In the genomic region with DNA sequence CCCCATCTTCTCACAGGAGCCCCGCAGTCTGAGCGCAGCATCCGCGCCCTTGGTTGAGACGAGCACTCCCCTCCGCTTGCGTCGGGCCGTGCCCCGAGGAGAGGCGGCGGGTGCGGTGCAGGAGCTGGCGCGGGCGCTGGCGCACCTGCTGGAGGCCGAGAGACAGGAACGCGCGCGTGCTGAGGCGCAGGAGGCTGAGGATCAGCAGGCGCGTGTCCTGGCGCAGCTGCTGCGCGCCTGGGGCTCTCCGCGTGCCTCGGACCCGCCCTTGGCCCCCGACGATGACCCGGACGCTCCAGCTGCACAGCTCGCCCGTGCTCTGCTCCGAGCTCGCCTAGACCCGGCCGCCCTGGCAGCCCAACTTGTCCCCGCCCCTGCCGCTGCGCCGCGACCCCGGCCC, we compare ENCODE assay signal across 9 mouse cellular contexts. TPM values are rescaled to one million over a fixed set of nuclear protein-coding genes. Genes with fewer than 3 reads are reported as not detected.
DNase-seq lines count a peak whose midpoint lies in the region; ATAC-seq lines count a peak whose summit lies in the region.
"Had no signal": no experiment of that assay in that cellular context is flagged by ENCODE, and none has a peak within 500 bp of the region (broad histone marks: within the 10 kb centered on the region; RNA-seq: fewer than 3 reads in every experiment).

No protein-coding gene starts in this region.

- H3K36me3 ChIP-seq in limb, embryonic 11.5 days (ENCODE audit: control insufficient read depth, insufficient read depth, low read length) = no peaks in the 10 kb centered on the region

- peaks cover 58% of the 10 kb centered on the region for H3K27me3 ChIP-seq in limb, embryonic 11.5 days (ENCODE audit: control insufficient read depth, insufficient read depth, low read length)
- H3K27me3 ChIP-seq: CH12.LX had no signal

- H3K27ac ChIP-seq in limb, embryonic 11.5 days (replicated peaks; ENCODE audit: low read depth, low read length) = no peak overlapping the region

- H3K9ac ChIP-seq in limb, embryonic 11.5 days (ENCODE audit: low read length) = no peak overlapping the region

- no peaks in the 10 kb centered on the region for H3K4me1 ChIP-seq in limb, embryonic 11.5 days (ENCODE audit: control insufficient read depth, insufficient read depth, low read length)

- peak overlapping the region; percentile 19; the same call in 1 of the 2 replicates for H3K4me3 ChIP-seq in limb, embryonic 11.5 days (ENCODE audit: low read depth, low read length)

- 0 out of 2 replicates have a peak, but pooled peaks have one; percentile 11 for ATAC-seq in frontal cortex, adult (ENCODE audit: low TSS enrichment)
- ATAC-seq in limb, embryonic 11.5 days (ENCODE audit: insufficient number of reproducible peaks, low FRiP score, low TSS enrichment, low read depth) = no peak

- peak overlapping the region; percentile 33 for H3K4me2 ChIP-seq in limb, embryonic 11.5 days (ENCODE audit: low read depth, severe bottlenecking)

- 14% methylated on average over 20 of the region's 48 CpGs for WGBS in limb, embryonic 11.5 days

- no peak for DNase-seq in frontal cortex, postnatal 25 days (ENCODE audit: low spot score in 2 of 2)
- DNase-seq in right cerebral cortex, postnatal 4 days = peak; percentile 10
- DNase-seq in right cerebral cortex, postnatal 36 days (ENCODE audit: low spot score in 2 of 2) = no peak
- DNase-seq in limb, embryonic 11.5 days (ENCODE audit: low spot score) = no peak
- DNase-seq in retina, embryonic 14.5 days (ENCODE audit: low spot score) = peak; percentile 23
- DNase-seq in layer of hippocampus, adult 9-10 months (ENCODE audit: low spot score) = no peak
- DNase-seq in spleen, postnatal 10 days (ENCODE audit: low spot score in 2 of 2) = no peak

- H3K9me3 ChIP-seq in limb, embryonic 11.5 days (ENCODE audit: control insufficient read depth, low read length) = no peaks in the 10 kb centered on the region; the same call in 1 of the 2 replicates

RNA-seq across cellular contexts. Expression of gene Pcsk1n, which starts 2.4 kb away (rescaled TPM):
- 0.20 and 0.25 TPM in 2 replicates for polyA plus RNA-seq in limb, embryonic 11.5 days (2014; fragmentation: Nextera tagmentation; extraction: Ambion mirVana)

RNA-seq across cellular contexts. Expression of gene Eras, which starts 6.4 kb away (rescaled TPM):
- not detected in 2 replicates for polyA plus RNA-seq in limb, embryonic 11.5 days (2014; fragmentation: Nextera tagmentation; extraction: Ambion mirVana)

RNA-seq across cellular contexts. Expression of gene Gm10490, which starts 12.7 kb away (rescaled TPM):
- polyA plus RNA-seq in limb, embryonic 11.5 days (2014; fragmentation: Nextera tagmentation; extraction: Ambion mirVana) = not detected in 2 replicates

RNA-seq across cellular contexts. Expression of gene Gm10491, which starts 14.4 kb away (rescaled TPM):
- not detected in 2 replicates for polyA plus RNA-seq in limb, embryonic 11.5 days (2014; fragmentation: Nextera tagmentation; extraction: Ambion mirVana)

RNA-seq across cellular contexts. Expression of gene Timm17b, which starts 22.9 kb away (rescaled TPM):
- 185 and 195 TPM in 2 replicates for polyA plus RNA-seq in limb, embryonic 11.5 days (2014; fragmentation: Nextera tagmentation; extraction: Ambion mirVana)

Comparison
In these comparisons a context has a peak if more than half of its experiments do, and no peak if none do; other contexts are left out.
1. DNase-seq: peak in right cerebral cortex, postnatal 4 days (single experiment) and retina, embryonic 14.5 days (single experiment); none in frontal cortex, postnatal 25 days (0 of 2), right cerebral cortex, postnatal 36 days (0 of 2), limb, embryonic 11.5 days (single experiment), layer of hippocampus, adult 9-10 months (single experiment) and spleen, postnatal 10 days (0 of 2).